Mouse (Mus musculus): ENCODE measurements around the gene C1qtnf9. TPM values are rescaled to one million over a fixed set of nuclear protein-coding genes. Genes with fewer than 3 reads are reported as not detected.

Gene C1qtnf9
- polyA plus RNA-seq, 1 experiment from 2014 or later, result not detected

- WGBS, result 69% methylated on average over 5 of the region's 5 CpGs
- Histone ChIP-seq H3K27me3 (ENCODE audit: control insufficient read depth, insufficient read depth, low read length) (no peaks in the 10 kb centered on the region), H3K9ac (replicated peaks; ENCODE audit: low read length) (no peak overlapping the region), H3K4me2 (ENCODE audit: low read depth, low read length) (no peak overlapping the region), H3K4me3 (ENCODE audit: low read depth, low read length) (no peak overlapping the region), H3K4me1 (ENCODE audit: control insufficient read depth, insufficient read depth, low read length) (peaks cover 14% of the 10 kb centered on the region), H3K27ac (replicated peaks; ENCODE audit: low read depth, low read length) (no peak overlapping the region), H3K9me3 (replicated peaks; ENCODE audit: control insufficient read depth, low read length) (no peaks in the 10 kb centered on the region), H3K36me3 (replicated peaks; ENCODE audit: control insufficient read depth, insufficient read depth, low read depth, low read length) (no peaks in the 10 kb centered on the region)
- ATAC-seq (replicated peaks; ENCODE audit: insufficient number of reproducible peaks, low FRiP score, low TSS enrichment, low read depth) (no peak), DNase-seq (ENCODE audit: low spot score) (no peak)
Measured at GRCm38 (mm10) chr14:60735206-60735605, 32.7 kb upstream of the C1qtnf9 start.

- Histone ChIP-seq H3K9ac (replicated peaks; ENCODE audit: low read length) (peak overlapping the region; percentile 5; the same call in 1 of the 2 replicates), H3K27ac (replicated peaks; ENCODE audit: low read depth, low read length) (peak overlapping the region; percentile 75; the same call in 1 of the 2 replicates), H3K4me1 (ENCODE audit: control insufficient read depth, insufficient read depth, low read length) (peaks cover 14% of the 10 kb centered on the region), H3K4me3 (ENCODE audit: low read depth, low read length) (no peak overlapping the region), H3K4me2 (ENCODE audit: low read depth, low read length) (no peak overlapping the region), H3K36me3 (replicated peaks; ENCODE audit: control insufficient read depth, insufficient read depth, low read depth, low read length) (no peaks in the 10 kb centered on the region), H3K9me3 (replicated peaks; ENCODE audit: control insufficient read depth, low read length) (no peaks in the 10 kb centered on the region), H3K27me3 (ENCODE audit: control insufficient read depth, insufficient read depth, low read length) (no peaks in the 10 kb centered on the region)
- no peak for ATAC-seq (replicated peaks; ENCODE audit: insufficient number of reproducible peaks, low FRiP score, low TSS enrichment, low read depth)
- DNase-seq (ENCODE audit: low spot score), result no peak
- 58% methylated on average over 13 of the region's 13 CpGs for WGBS
Measured at GRCm38 (mm10) chr14:60735848-60736547, 31.9 kb upstream of the C1qtnf9 start.

DNA sequence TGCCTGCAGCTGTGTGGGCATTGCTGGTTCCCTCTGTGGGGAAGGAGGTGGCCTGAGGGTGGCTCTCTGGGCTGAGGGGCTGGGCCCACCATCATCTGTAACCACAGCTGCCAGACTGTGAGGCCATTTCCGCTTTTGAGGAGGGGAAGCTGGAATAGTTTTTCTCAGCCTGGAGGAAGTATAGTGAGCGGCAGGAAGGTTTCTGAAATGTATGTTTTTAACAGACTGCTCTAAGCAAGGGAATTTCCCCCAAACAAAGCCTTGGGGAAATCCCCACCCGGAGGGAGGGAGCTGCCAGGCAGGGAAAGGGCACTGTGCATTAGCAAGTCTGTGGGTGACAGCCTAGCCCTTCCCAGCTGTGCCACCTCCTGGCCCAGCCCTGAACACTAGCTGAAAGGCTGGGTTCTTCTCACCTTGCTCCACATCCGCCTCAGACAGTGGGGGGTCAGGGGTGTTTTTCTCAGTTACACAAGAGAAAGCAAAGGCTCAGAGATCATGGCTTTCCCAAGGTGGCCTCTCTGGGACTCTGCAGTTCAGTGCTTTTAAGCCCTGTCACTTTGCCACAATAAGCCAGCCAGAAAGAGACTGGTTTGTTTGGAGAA lies 31.2 kb upstream of the C1qtnf9 start:
- Histone ChIP-seq H3K4me3 (ENCODE audit: low read depth, low read length) (no peak overlapping the region), H3K27me3 (ENCODE audit: control insufficient read depth, insufficient read depth, low read length) (no peaks in the 10 kb centered on the region), H3K36me3 (replicated peaks; ENCODE audit: control insufficient read depth, insufficient read depth, low read depth, low read length) (no peaks in the 10 kb centered on the region), H3K4me2 (ENCODE audit: low read depth, low read length) (no peak overlapping the region; the same call in 1 of the 2 replicates), H3K4me1 (ENCODE audit: control insufficient read depth, insufficient read depth, low read length) (peaks cover 14% of the 10 kb centered on the region), H3K27ac (replicated peaks; ENCODE audit: low read depth, low read length) (peak overlapping the region; percentile 75), H3K9me3 (replicated peaks; ENCODE audit: control insufficient read depth, low read length) (no peaks in the 10 kb centered on the region), H3K9ac (replicated peaks; ENCODE audit: low read length) (peak overlapping the region; percentile 43)
- ATAC-seq (replicated peaks; ENCODE audit: insufficient number of reproducible peaks, low FRiP score, low TSS enrichment, low read depth) (no peak), DNase-seq (ENCODE audit: low spot score) (peak; percentile 44)
- 8% methylated on average over 4 of the region's 4 CpGs for WGBS

DNA sequence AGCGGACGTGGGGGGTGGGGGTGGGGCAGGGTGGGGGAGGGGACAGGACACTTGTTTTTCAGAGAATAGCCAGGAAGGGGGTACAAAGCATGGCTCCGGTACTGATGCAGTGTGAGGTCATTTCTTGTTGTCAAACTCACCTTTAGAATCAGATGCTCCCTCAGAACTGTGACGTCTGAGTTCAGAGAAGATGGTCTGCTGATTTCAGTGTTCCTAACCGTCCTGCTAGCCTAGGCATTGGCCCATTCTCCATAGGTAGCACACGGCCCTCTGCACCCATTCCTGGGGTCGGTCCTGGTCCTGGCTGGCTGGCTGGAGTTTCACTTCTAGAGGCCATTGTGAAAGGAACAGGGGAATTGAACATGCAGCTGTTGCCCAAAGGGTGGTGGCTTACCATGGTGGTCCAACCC lies 30.7 kb upstream of the C1qtnf9 start:
- Histone ChIP-seq H3K4me3 (ENCODE audit: low read depth, low read length) (no peak overlapping the region), H3K4me2 (ENCODE audit: low read depth, low read length) (no peak overlapping the region; the same call in 1 of the 2 replicates), H3K9ac (replicated peaks; ENCODE audit: low read length) (no peak overlapping the region), H3K9me3 (replicated peaks; ENCODE audit: control insufficient read depth, low read length) (no peaks in the 10 kb centered on the region), H3K27ac (replicated peaks; ENCODE audit: low read depth, low read length) (peak overlapping the region; percentile 75), H3K4me1 (ENCODE audit: control insufficient read depth, insufficient read depth, low read length) (peaks cover 14% of the 10 kb centered on the region), H3K27me3 (ENCODE audit: control insufficient read depth, insufficient read depth, low read length) (no peaks in the 10 kb centered on the region), H3K36me3 (replicated peaks; ENCODE audit: control insufficient read depth, insufficient read depth, low read depth, low read length) (no peaks in the 10 kb centered on the region)
- ATAC-seq (replicated peaks; ENCODE audit: insufficient number of reproducible peaks, low FRiP score, low TSS enrichment, low read depth) (no peak), DNase-seq (ENCODE audit: low spot score) (no peak)
- WGBS, result 23% methylated on average over 7 of the region's 7 CpGs

DNA sequence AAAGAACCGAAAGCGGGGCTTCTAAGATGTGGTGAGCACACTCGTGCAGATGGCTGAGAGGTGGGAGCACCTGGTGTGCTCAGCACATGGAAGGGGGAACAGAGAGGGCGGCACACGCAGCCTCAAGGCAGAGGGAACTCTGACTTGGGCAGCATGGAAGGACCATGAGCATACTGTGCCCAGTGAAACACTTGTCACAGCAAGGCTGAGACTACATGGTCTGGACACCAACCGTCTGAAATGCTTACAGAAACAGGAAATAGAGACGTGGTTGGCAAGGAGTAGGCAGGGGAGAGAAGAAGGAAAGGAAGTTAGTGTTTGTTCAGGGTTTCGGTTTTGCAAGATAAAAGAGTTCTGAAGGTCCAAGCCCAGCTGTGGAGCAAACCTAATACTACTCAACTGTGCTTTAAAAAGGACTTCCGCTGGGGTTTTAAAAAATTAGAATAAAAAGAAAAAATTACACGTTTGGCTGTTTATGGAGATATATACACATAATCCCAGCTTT lies 29.4 kb upstream of the C1qtnf9 start:
- H3K27me3 ChIP-seq (ENCODE audit: control insufficient read depth, insufficient read depth, low read length), result no peaks in the 10 kb centered on the region
- peaks cover 14% of the 10 kb centered on the region for H3K4me1 ChIP-seq (ENCODE audit: control insufficient read depth, insufficient read depth, low read length)
- no peaks in the 10 kb centered on the region for H3K9me3 ChIP-seq (replicated peaks; ENCODE audit: control insufficient read depth, low read length)
- no peak overlapping the region for H3K9ac ChIP-seq (replicated peaks; ENCODE audit: low read length)
- H3K4me3 ChIP-seq (ENCODE audit: low read depth, low read length), result no peak overlapping the region
- no peak for DNase-seq (ENCODE audit: low spot score)
- no peak overlapping the region for H3K27ac ChIP-seq (replicated peaks; ENCODE audit: low read depth, low read length)
- ATAC-seq (replicated peaks; ENCODE audit: insufficient number of reproducible peaks, low FRiP score, low TSS enrichment, low read depth), result no peak
- no peak overlapping the region for H3K4me2 ChIP-seq (ENCODE audit: low read depth, low read length)
- WGBS, result 62% methylated on average over 10 of the region's 10 CpGs
- no peaks in the 10 kb centered on the region for H3K36me3 ChIP-seq (replicated peaks; ENCODE audit: control insufficient read depth, insufficient read depth, low read depth, low read length)

DNA sequence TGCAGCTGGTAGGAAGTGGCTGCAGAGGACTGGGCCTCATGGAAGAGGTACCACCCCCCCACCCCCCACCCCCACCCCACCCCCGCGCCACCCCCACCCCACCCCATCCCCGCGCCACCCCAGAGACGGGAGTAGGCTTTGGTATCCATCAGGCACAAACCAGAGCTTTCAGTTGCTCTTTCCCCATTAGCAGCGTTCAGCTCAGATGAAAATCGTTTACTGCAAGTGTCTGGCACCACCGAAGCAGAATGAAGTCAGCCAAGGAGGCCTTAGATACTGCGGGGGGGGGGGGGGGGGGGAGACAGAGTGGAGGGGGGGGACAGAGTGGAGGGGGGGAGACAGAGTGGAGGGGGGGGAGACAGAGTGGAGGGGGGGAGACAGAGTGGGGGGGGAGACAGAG lies 28.8 kb upstream of the C1qtnf9 start:
- ATAC-seq (replicated peaks; ENCODE audit: insufficient number of reproducible peaks, low FRiP score, low TSS enrichment, low read depth) (no peak), DNase-seq (ENCODE audit: low spot score) (no peak)
- no peak overlapping the region for H3K4me2 ChIP-seq (ENCODE audit: low read depth, low read length)
- no peaks in the 10 kb centered on the region for H3K27me3 ChIP-seq (ENCODE audit: control insufficient read depth, insufficient read depth, low read length)
- no CpG with 5 or more reads among the region's 9 CpGs for WGBS
- no peak overlapping the region for H3K4me3 ChIP-seq (ENCODE audit: low read depth, low read length)
- H3K9me3 ChIP-seq (replicated peaks; ENCODE audit: control insufficient read depth, low read length), result no peaks in the 10 kb centered on the region
- H3K27ac ChIP-seq (replicated peaks; ENCODE audit: low read depth, low read length), result no peak overlapping the region
- no peaks in the 10 kb centered on the region for H3K36me3 ChIP-seq (replicated peaks; ENCODE audit: control insufficient read depth, insufficient read depth, low read depth, low read length)
- no peak overlapping the region for H3K9ac ChIP-seq (replicated peaks; ENCODE audit: low read length)
- H3K4me1 ChIP-seq (ENCODE audit: control insufficient read depth, insufficient read depth, low read length), result peaks cover 11% of the 10 kb centered on the region

DNA sequence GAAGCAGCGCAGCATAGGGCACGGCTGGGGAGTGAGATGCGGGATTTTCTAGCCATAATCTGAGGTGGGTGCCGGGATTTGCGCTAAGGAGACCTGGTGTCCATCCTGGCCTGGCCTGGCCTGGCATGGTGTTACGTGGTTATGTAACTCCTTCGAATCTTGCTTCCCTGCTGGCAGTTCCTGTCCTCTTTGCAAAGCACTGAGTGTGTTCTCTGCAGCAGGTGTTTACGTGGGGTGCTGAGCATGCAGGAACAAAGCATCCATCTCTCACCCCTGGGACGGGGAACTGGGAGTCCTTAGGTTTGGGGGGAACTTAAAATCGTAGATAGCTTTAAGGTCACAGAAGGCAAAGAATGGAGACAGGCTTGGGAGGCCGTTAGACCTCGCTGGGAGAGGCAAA lies 28.3 kb upstream of the C1qtnf9 start:
- H3K36me3 ChIP-seq (replicated peaks; ENCODE audit: control insufficient read depth, insufficient read depth, low read depth, low read length), result no peaks in the 10 kb centered on the region
- no peak overlapping the region for H3K9ac ChIP-seq (replicated peaks; ENCODE audit: low read length)
- H3K4me3 ChIP-seq (ENCODE audit: low read depth, low read length), result no peak overlapping the region
- H3K27me3 ChIP-seq (ENCODE audit: control insufficient read depth, insufficient read depth, low read length), result no peaks in the 10 kb centered on the region
- H3K4me2 ChIP-seq (ENCODE audit: low read depth, low read length), result no peak overlapping the region
- no peaks in the 10 kb centered on the region for H3K9me3 ChIP-seq (replicated peaks; ENCODE audit: control insufficient read depth, low read length)
- peaks cover 11% of the 10 kb centered on the region for H3K4me1 ChIP-seq (ENCODE audit: control insufficient read depth, insufficient read depth, low read length)
- WGBS, result 79% methylated on average over 12 of the region's 12 CpGs
- ATAC-seq (replicated peaks; ENCODE audit: insufficient number of reproducible peaks, low FRiP score, low TSS enrichment, low read depth), result no peak
- H3K27ac ChIP-seq (replicated peaks; ENCODE audit: low read depth, low read length), result no peak overlapping the region
- DNase-seq (ENCODE audit: low spot score), result no peak

DNA sequence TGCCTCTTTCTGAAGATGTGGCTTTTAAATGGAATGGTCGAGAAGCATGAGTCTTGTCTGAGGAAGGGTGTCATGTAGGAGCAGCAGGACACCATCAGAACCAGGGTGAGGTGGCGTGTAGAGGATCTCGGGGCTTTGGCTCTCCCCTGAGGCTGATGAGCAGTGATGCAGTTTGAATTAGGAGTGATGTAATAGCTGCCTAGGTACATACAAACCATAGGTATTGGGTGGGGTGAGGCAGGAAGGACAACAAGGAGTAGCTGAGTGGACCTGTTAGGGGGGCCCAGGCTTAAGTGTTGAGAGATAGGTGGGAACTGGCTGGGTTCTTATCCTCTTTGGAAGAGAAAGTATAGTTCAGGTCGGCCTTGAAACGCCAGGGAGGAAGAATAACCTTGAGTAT lies 27.4 kb upstream of the C1qtnf9 start:
- Histone ChIP-seq H3K4me2 (ENCODE audit: low read depth, low read length) (no peak overlapping the region), H3K36me3 (replicated peaks; ENCODE audit: control insufficient read depth, insufficient read depth, low read depth, low read length) (no peaks in the 10 kb centered on the region), H3K9ac (replicated peaks; ENCODE audit: low read length) (no peak overlapping the region), H3K4me1 (ENCODE audit: control insufficient read depth, insufficient read depth, low read length) (peaks cover 11% of the 10 kb centered on the region), H3K9me3 (replicated peaks; ENCODE audit: control insufficient read depth, low read length) (no peaks in the 10 kb centered on the region), H3K4me3 (ENCODE audit: low read depth, low read length) (no peak overlapping the region), H3K27me3 (ENCODE audit: control insufficient read depth, insufficient read depth, low read length) (no peaks in the 10 kb centered on the region), H3K27ac (replicated peaks; ENCODE audit: low read depth, low read length) (no peak overlapping the region)
- 83% methylated on average over 5 of the region's 5 CpGs for WGBS
- ATAC-seq (replicated peaks; ENCODE audit: insufficient number of reproducible peaks, low FRiP score, low TSS enrichment, low read depth) (no peak), DNase-seq (ENCODE audit: low spot score) (no peak)

Measured in embryonic facial prominence, embryonic 11.5 days (tissue).